ENCODE assay signal across 34 mouse cellular contexts in genomic region chr19:48491111-48491510, GRCm38 (mm10).
"Had no signal": no experiment of that assay in that cellular context is flagged by ENCODE, and none has a peak within 500 bp of the region (broad histone marks: within the 10 kb centered on the region; RNA-seq: fewer than 3 reads in every experiment).

No protein-coding gene starts in this region.

- DNase-seq: heart, postnatal 10 days; heart, postnatal 14 days; heart, postnatal 36 days; heart, postnatal 4 days; kidney, adult 11 months; kidney, adult 18-20 months; kidney, adult 2 months; kidney, adult 8-10 months; kidney, adult 9 months; kidney, postnatal 10 days; kidney, postnatal 14 days; kidney, postnatal 25 days; kidney, postnatal 36 days; kidney, postnatal 4 days; layer of hippocampus, adult 9-11 months; layer of hippocampus, postnatal 36 days had no signal

- H3K27ac ChIP-seq: heart, embryonic 13.5 days; heart, embryonic 15.5 days; hindbrain, embryonic 10.5 days; hindbrain, embryonic 12.5 days; hindbrain, embryonic 13.5 days; hindbrain, embryonic 14.5 days; hindbrain, embryonic 15.5 days; hindbrain, postnatal 0 days; intestine, embryonic 15.5 days; kidney, embryonic 15.5 days; kidney, postnatal 0 days; layer of hippocampus, adult 2 months; left cerebral cortex, adult 2 months had no signal

- H3K27me3 ChIP-seq: heart, embryonic 12.5 days; heart, embryonic 13.5 days; heart, embryonic 15.5 days; hindbrain, embryonic 12.5 days; hindbrain, embryonic 13.5 days; hindbrain, embryonic 15.5 days; intestine, embryonic 15.5 days; kidney, embryonic 15.5 days had no signal

- H3K4me3 ChIP-seq: heart, embryonic 12.5 days; heart, embryonic 13.5 days; heart, embryonic 15.5 days; hindbrain, embryonic 10.5 days; hindbrain, embryonic 12.5 days; hindbrain, embryonic 13.5 days; hindbrain, embryonic 15.5 days; intestine, embryonic 15.5 days; kidney, embryonic 15.5 days; layer of hippocampus, adult 2 months; left cerebral cortex, adult 2 months had no signal

- H3K4me1 ChIP-seq: heart, embryonic 12.5 days; heart, embryonic 13.5 days; heart, embryonic 15.5 days; hindbrain, embryonic 10.5 days; hindbrain, embryonic 12.5 days; intestine, embryonic 15.5 days; kidney, embryonic 15.5 days had no signal

- H3K36me3 ChIP-seq: heart, embryonic 12.5 days; heart, embryonic 13.5 days; heart, embryonic 15.5 days; hindbrain, embryonic 10.5 days; hindbrain, embryonic 12.5 days; hindbrain, embryonic 13.5 days; hindbrain, embryonic 15.5 days; intestine, embryonic 15.5 days; kidney, embryonic 15.5 days had no signal

- ATAC-seq: hindbrain, embryonic 16.5 days; hindbrain, postnatal 0 days; inflammation-experienced regulatory T-cells, adult 6 months; intestine, embryonic 15.5 days; intestine, embryonic 16.5 days; intestine, postnatal 0 days had no signal

- H3K9me3 ChIP-seq: heart, embryonic 12.5 days; heart, embryonic 13.5 days; heart, embryonic 15.5 days; hindbrain, embryonic 10.5 days; hindbrain, embryonic 12.5 days; hindbrain, embryonic 13.5 days; hindbrain, embryonic 15.5 days; intestine, embryonic 15.5 days; kidney, embryonic 15.5 days had no signal

- H3K9ac ChIP-seq: heart, embryonic 12.5 days; heart, embryonic 13.5 days; heart, embryonic 15.5 days; hindbrain, embryonic 12.5 days; hindbrain, embryonic 13.5 days; hindbrain, embryonic 14.5 days; hindbrain, embryonic 15.5 days; intestine, embryonic 15.5 days; kidney, embryonic 15.5 days had no signal

- H3K4me2 ChIP-seq: heart, embryonic 12.5 days; heart, embryonic 13.5 days; heart, embryonic 15.5 days; hindbrain, embryonic 12.5 days; hindbrain, embryonic 13.5 days; hindbrain, embryonic 14.5 days; hindbrain, embryonic 15.5 days; intestine, embryonic 15.5 days; kidney, embryonic 15.5 days had no signal
